In genomic region chr4:128852266-128852887, GRCm38 (mm10) we compare ENCODE assay signal across 23 mouse cellular contexts. TPM values are rescaled to one million over a fixed set of nuclear protein-coding genes. Genes with fewer than 3 reads are reported as not detected.
DNase-seq lines count a peak whose midpoint lies in the region; ATAC-seq lines count a peak whose summit lies in the region.
"Had no signal": no experiment of that assay in that cellular context is flagged by ENCODE, and none has a peak within 500 bp of the region (broad histone marks: within the 10 kb centered on the region; RNA-seq: fewer than 3 reads in every experiment).

No protein-coding gene starts in this region.

- H3K27ac ChIP-seq in heart, embryonic 13.5 days (replicated peaks), result no peak overlapping the region
- H3K27ac ChIP-seq: embryonic facial prominence, embryonic 15.5 days; forebrain, embryonic 10.5 days; gastrocnemius, adult 2 months; heart, embryonic 15.5 days; hindbrain, embryonic 10.5 days; hindbrain, embryonic 14.5 days had no signal

- no peaks in the 10 kb centered on the region for H3K27me3 ChIP-seq in heart, embryonic 13.5 days (replicated peaks)
- H3K27me3 ChIP-seq: embryonic facial prominence, embryonic 15.5 days; heart, embryonic 15.5 days; Patski had no signal

- 0 out of 2 replicates have a peak overlapping the region, but pooled peaks have one; percentile 7 for H3K9ac ChIP-seq in heart, embryonic 13.5 days
- H3K9ac ChIP-seq: embryonic facial prominence, embryonic 15.5 days; heart, embryonic 15.5 days; hindbrain, embryonic 14.5 days had no signal

- H3K9me3 ChIP-seq in heart, embryonic 13.5 days, result no peaks in the 10 kb centered on the region
- H3K9me3 ChIP-seq: embryonic facial prominence, embryonic 15.5 days; forebrain, embryonic 10.5 days; heart, embryonic 15.5 days; hindbrain, embryonic 10.5 days had no signal

- peak; percentile 55 to 75 for DNase-seq in adrenal gland, adult (ENCODE audit: inconsistent age in 2 of 2, low spot score in 1 of 2)
- DNase-seq in adrenal gland, adult 8-10 months, result no peak
- DNase-seq in heart, adult 8-10 months (ENCODE audit: low spot score), result no peak
- DNase-seq in 416B (ENCODE audit: low read depth), result peak; percentile 12
- peak; percentile 16 for DNase-seq in brain, adult 2 months (ENCODE audit: low read depth, low spot score)
- DNase-seq in ovary, adult 18-20 months (ENCODE audit: low spot score), result no peak
- DNase-seq: cerebellum, adult 18-20 months; cerebellum, adult 9-11 months; embryo, embryonic 11 days; gastrocnemius, adult 2 months; gastrocnemius, postnatal 25 days; heart, postnatal 14 days had no signal

- H3K4me2 ChIP-seq in heart, embryonic 13.5 days, result no peak overlapping the region
- H3K4me2 ChIP-seq: embryonic facial prominence, embryonic 15.5 days; heart, embryonic 15.5 days; hindbrain, embryonic 14.5 days had no signal

- WGBS in heart, embryonic 13.5 days, result 46% methylated on average over 12 of the region's 12 CpGs

- no peak for ATAC-seq in heart, embryonic 13.5 days (ENCODE audit: extremely low read depth, insufficient number of reproducible peaks, low FRiP score, low TSS enrichment)
- ATAC-seq: activated CD4-positive, CD25-positive, alpha-beta regulatory T cell, adult 4 months; forebrain, embryonic 14.5 days; intestine, embryonic 16.5 days had no signal

- H3K4me3 ChIP-seq in heart, embryonic 13.5 days, result no peak overlapping the region
- H3K4me3 ChIP-seq: embryonic facial prominence, embryonic 15.5 days; erythroblast, embryonic 14.5 days; forebrain, embryonic 10.5 days; gastrocnemius, adult 2 months; heart, embryonic 15.5 days; hindbrain, embryonic 10.5 days had no signal

- peaks cover 17% of the 10 kb centered on the region for H3K4me1 ChIP-seq in heart, embryonic 13.5 days
- H3K4me1 ChIP-seq: embryonic facial prominence, embryonic 15.5 days had no signal

- H3K36me3 ChIP-seq in heart, embryonic 13.5 days, result no peaks in the 10 kb centered on the region
- H3K36me3 ChIP-seq: embryonic facial prominence, embryonic 15.5 days; forebrain, embryonic 10.5 days; heart, embryonic 15.5 days; hindbrain, embryonic 10.5 days had no signal

RNA-seq across cellular contexts. Expression of gene Trim62, which starts 31.0 kb away (rescaled TPM):
- 10 to 100 TPM in 3 of 4 experiments, 1 to 10 TPM in 1; 9.0 to 14.6 (median 11.1) TPM for total RNA-seq in adrenal gland, adult 8-10 months (2022)
- 2.8 and 2.9 TPM in 2 replicates for polyA plus RNA-seq in heart, embryonic 13.5 days (2015; fragmentation: Nextera tagmentation; extraction: Ambion mirVana)
- total RNA-seq in heart, adult 8-10 months (2022), result 1 to 10 TPM in 3 of 4 experiments, under 1 TPM in 1; 0.97 to 1.1 (median 1.0) TPM
- polyA plus RNA-seq: erythroblast, embryonic 14.5 days had no signal

RNA-seq across cellular contexts. Expression of gene Zfp362, which starts 46.5 kb away (rescaled TPM):
- 10 to 100 TPM; 22.1 to 36.6 (median 27.9) TPM for total RNA-seq in adrenal gland, adult 8-10 months (2022)
- polyA plus RNA-seq in heart, embryonic 13.5 days (2015; fragmentation: Nextera tagmentation; extraction: Ambion mirVana), result 19.2 and 20.9 TPM in 2 replicates
- total RNA-seq in heart, adult 8-10 months (2022), result 10 to 100 TPM; 10.1 to 13.3 (median 12.3) TPM

Comparison
In these comparisons a context has a peak if more than half of its experiments do, and no peak if none do; other contexts are left out.
1. DNase-seq: peak in adrenal gland, adult (2 of 2), 416B (single experiment) and brain, adult 2 months (single experiment); none in adrenal gland, adult 8-10 months (single experiment), heart, adult 8-10 months (single experiment) and ovary, adult 18-20 months (single experiment).
2. RNA of gene Trim62, which starts 31.0 kb away (total RNA-seq): 9.0 to 14.6 TPM in adrenal gland, adult 8-10 months; 0.97 to 1.1 TPM in heart, adult 8-10 months; every median in the first group is over 4 times any median in the second.